13 mouse cellular contexts compared by ENCODE assay signal in the genomic region with DNA sequence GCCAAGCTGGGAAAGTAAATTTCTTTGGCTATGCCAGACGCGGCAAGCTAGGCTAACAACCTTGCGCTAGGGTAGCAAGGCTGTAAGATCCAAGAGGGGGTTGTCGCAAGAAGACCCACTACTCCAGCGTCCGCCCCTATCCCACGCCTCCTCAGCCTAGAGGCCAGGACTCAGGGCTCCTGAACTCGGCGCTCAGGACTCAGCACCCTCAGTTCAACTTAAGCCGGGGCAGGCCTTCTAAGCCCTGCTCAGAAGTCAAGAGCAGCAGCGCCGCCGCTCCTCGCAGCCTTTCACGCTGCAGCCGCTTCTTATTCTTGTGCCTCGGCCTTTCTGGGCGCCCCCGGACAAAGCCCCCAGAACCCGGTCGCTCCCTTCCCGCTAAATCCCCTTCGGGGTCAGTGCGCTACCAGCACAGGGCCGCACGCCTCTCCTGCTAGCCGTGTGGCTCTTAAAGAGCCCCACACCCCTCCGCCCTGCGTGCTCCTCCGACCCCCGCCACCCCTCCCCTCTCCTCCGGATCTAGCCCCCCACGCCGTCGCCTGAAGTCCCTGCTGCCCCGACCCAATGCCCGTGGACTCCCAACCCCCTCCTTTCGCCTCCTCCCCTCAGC. TPM values are rescaled to one million over a fixed set of nuclear protein-coding genes. Genes with fewer than 3 reads are reported as not detected.
A peak's percentile ranks its signal among the peaks of the same experiment; 100 is the strongest.
DNase-seq lines count a peak whose midpoint lies in the region; ATAC-seq and TF ChIP-seq lines count a peak whose summit lies in the region.
"Had no signal": no experiment of that assay in that cellular context is flagged by ENCODE, and none has a peak within 500 bp of the region (broad histone marks: within the 10 kb centered on the region; RNA-seq: fewer than 3 reads in every experiment).

No protein-coding gene starts in this region.

- H3K27me3 ChIP-seq in intestine, embryonic 14.5 days (replicated peaks; ENCODE audit: control insufficient read depth, insufficient read depth, low read length), result peaks cover 100% of the 10 kb centered on the region
- H3K27me3 ChIP-seq in intestine, embryonic 15.5 days (replicated peaks), result peaks cover 99% of the 10 kb centered on the region
- peaks cover 100% of the 10 kb centered on the region for H3K27me3 ChIP-seq in embryonic facial prominence, embryonic 10.5 days (replicated peaks; ENCODE audit: low read depth, poor library complexity, severe bottlenecking)
- peaks cover 100% of the 10 kb centered on the region for H3K27me3 ChIP-seq in hindbrain, embryonic 13.5 days
- peaks cover 94% of the 10 kb centered on the region for H3K27me3 ChIP-seq in midbrain, postnatal 0 days (ENCODE audit: insufficient read depth, low read length)

- H3K4me2 ChIP-seq in intestine, embryonic 14.5 days (ENCODE audit: low read length), result no peak overlapping the region
- no peak overlapping the region for H3K4me2 ChIP-seq in intestine, embryonic 15.5 days (replicated peaks)
- no peak overlapping the region for H3K4me2 ChIP-seq in hindbrain, embryonic 13.5 days
- H3K4me2 ChIP-seq in midbrain, postnatal 0 days (ENCODE audit: low read depth, low read length, poor library complexity, severe bottlenecking), result peak overlapping the region; percentile 28; the same call in 1 of the 2 replicates
- H3K4me2 ChIP-seq: lung, embryonic 14.5 days had no signal

- H3K27ac ChIP-seq in intestine, embryonic 14.5 days (ENCODE audit: low read depth), result no peak overlapping the region
- H3K27ac ChIP-seq in intestine, embryonic 15.5 days, result no peak overlapping the region
- peak overlapping the region; percentile 87 for H3K27ac ChIP-seq in embryonic facial prominence, embryonic 10.5 days (replicated peaks)
- H3K27ac ChIP-seq in hindbrain, embryonic 13.5 days, result no peak overlapping the region
- H3K27ac ChIP-seq in midbrain, postnatal 0 days (ENCODE audit: low read depth, low read length), result peak overlapping the region; percentile 32; the same call in 1 of the 2 replicates

- under 1% methylated on average over 37 of the region's 38 CpGs for WGBS in intestine, embryonic 14.5 days
- WGBS in intestine, embryonic 15.5 days, result 2% methylated on average over 34 of the region's 38 CpGs
- under 1% methylated on average over 38 of the region's 38 CpGs for WGBS in embryonic facial prominence, embryonic 10.5 days
- WGBS in hindbrain, embryonic 13.5 days, result under 1% methylated on average over 38 of the region's 38 CpGs
- under 1% methylated on average over 33 of the region's 38 CpGs for WGBS in midbrain, postnatal 0 days

- H3K9me3 ChIP-seq in intestine, embryonic 14.5 days (ENCODE audit: control insufficient read depth, low read length), result no peaks in the 10 kb centered on the region
- no peaks in the 10 kb centered on the region for H3K9me3 ChIP-seq in intestine, embryonic 15.5 days
- H3K9me3 ChIP-seq in embryonic facial prominence, embryonic 10.5 days, result no peaks in the 10 kb centered on the region
- H3K9me3 ChIP-seq in hindbrain, embryonic 13.5 days, result no peaks in the 10 kb centered on the region
- H3K9me3 ChIP-seq in midbrain, postnatal 0 days (ENCODE audit: low read length), result no peaks in the 10 kb centered on the region

- TF ChIP-seq CTCF in midbrain, postnatal 0 days (IDR thresholded peaks at IDR 0.05), result no peak

- H3K4me3 ChIP-seq in intestine, embryonic 14.5 days (ENCODE audit: low read depth, low read length), result no peak overlapping the region
- H3K4me3 ChIP-seq in intestine, embryonic 15.5 days (replicated peaks), result no peak overlapping the region
- peak overlapping the region; percentile 61 for H3K4me3 ChIP-seq in embryonic facial prominence, embryonic 10.5 days
- H3K4me3 ChIP-seq in hindbrain, embryonic 13.5 days, result peak overlapping the region; percentile 12; the same call in 1 of the 2 replicates
- peak overlapping the region; percentile 25 for H3K4me3 ChIP-seq in midbrain, postnatal 0 days (ENCODE audit: low read depth, low read length)
- H3K4me3 ChIP-seq: myocyte had no signal

- intact Hi-C loops in gastrocnemius, postnatal 14 days (cut with DNase I; ENCODE audit: low total_unique reads), result no loop called here

- peak; percentile 58 for DNase-seq in intestine, embryonic 14.5 days (ENCODE audit: low spot score)
- peak; percentile 67 for DNase-seq in embryonic facial prominence, embryonic 10.5 days (ENCODE audit: low spot score)
- no peak for DNase-seq in midbrain, postnatal 0 days (ENCODE audit: low spot score)
- no peak for DNase-seq in adrenal gland, adult (ENCODE audit: inconsistent age in 2 of 2, low spot score in 1 of 2)
- no peak for DNase-seq in right cerebral cortex, postnatal 10 days (ENCODE audit: low spot score in 2 of 2)
- no peak for DNase-seq in gastrocnemius, postnatal 14 days
- DNase-seq: gastrocnemius, postnatal 25 days; lung, embryonic 14.5 days; right cerebral cortex, postnatal 14 days had no signal

- H3K4me1 ChIP-seq in intestine, embryonic 14.5 days (replicated peaks; ENCODE audit: control insufficient read depth, insufficient read depth, low read length), result peaks cover 7% of the 10 kb centered on the region; the same call in 1 of the 2 replicates
- peaks cover 6% of the 10 kb centered on the region; the same call in 1 of the 2 replicates for H3K4me1 ChIP-seq in intestine, embryonic 15.5 days (replicated peaks)
- H3K4me1 ChIP-seq in embryonic facial prominence, embryonic 10.5 days, result peaks cover 51% of the 10 kb centered on the region
- H3K4me1 ChIP-seq in hindbrain, embryonic 13.5 days (replicated peaks), result no peaks in the 10 kb centered on the region
- no peaks in the 10 kb centered on the region for H3K4me1 ChIP-seq in midbrain, postnatal 0 days (ENCODE audit: insufficient read depth, low read length)

- no peak overlapping the region for H3K9ac ChIP-seq in intestine, embryonic 14.5 days (ENCODE audit: low read length)
- H3K9ac ChIP-seq in intestine, embryonic 15.5 days, result no peak overlapping the region
- no peak overlapping the region for H3K9ac ChIP-seq in hindbrain, embryonic 13.5 days
- H3K9ac ChIP-seq in midbrain, postnatal 0 days (replicated peaks; ENCODE audit: low read length, poor library complexity, severe bottlenecking), result no peak overlapping the region
- H3K9ac ChIP-seq: lung, embryonic 14.5 days had no signal

- H3K36me3 ChIP-seq in intestine, embryonic 14.5 days (ENCODE audit: control insufficient read depth, insufficient read depth, low read length), result no peaks in the 10 kb centered on the region
- H3K36me3 ChIP-seq in intestine, embryonic 15.5 days, result no peaks in the 10 kb centered on the region
- H3K36me3 ChIP-seq in embryonic facial prominence, embryonic 10.5 days (replicated peaks), result no peaks in the 10 kb centered on the region
- no peaks in the 10 kb centered on the region for H3K36me3 ChIP-seq in hindbrain, embryonic 13.5 days
- H3K36me3 ChIP-seq in midbrain, postnatal 0 days (ENCODE audit: insufficient read depth, low read length), result no peaks in the 10 kb centered on the region

- no peak for ATAC-seq in intestine, embryonic 14.5 days (replicated peaks; ENCODE audit: low FRiP score, low TSS enrichment, low read depth)
- ATAC-seq in intestine, embryonic 15.5 days, result no peak
- ATAC-seq in hindbrain, embryonic 13.5 days (ENCODE audit: low FRiP score), result no peak
- ATAC-seq in midbrain, postnatal 0 days (ENCODE audit: low FRiP score), result no peak

RNA-seq across cellular contexts. Expression of a gene that starts 1.4 kb away (rescaled TPM):
- not detected in 2 replicates for polyA plus RNA-seq in intestine, embryonic 14.5 days (2014; fragmentation: Nextera tagmentation; extraction: Ambion mirVana)
- polyA plus RNA-seq in intestine, embryonic 15.5 days (2015; fragmentation: Nextera tagmentation; extraction: Ambion mirVana), result not detected in 2 replicates
- 8.8 and 13.1 TPM in 2 replicates for polyA plus RNA-seq in embryonic facial prominence, embryonic 10.5 days (2016; fragmentation: Nextera tagmentation; extraction: Ambion mirVana)
- polyA plus RNA-seq in hindbrain, embryonic 13.5 days (2015; fragmentation: Nextera tagmentation; extraction: Ambion mirVana), result 0.85 and 0.97 TPM in 2 replicates
- total RNA-seq in midbrain, postnatal 0 days (2014; rRNA removed), result 11.2 and 12.8 TPM in 2 replicates
- 23.3 and 28.0 TPM in 2 replicates for polyA plus RNA-seq in midbrain, postnatal 0 days (2015; fragmentation: Nextera tagmentation; extraction: Ambion mirVana)
- not detected for total RNA-seq in gastrocnemius, postnatal 14 days (2021)
- total RNA-seq: gastrocnemius, postnatal 25 days had no signal
- polyA plus RNA-seq: kidney, embryonic 16.5 days; lung, embryonic 14.5 days; myocyte had no signal

Comparison
In these comparisons a context has a peak if more than half of its experiments do, and no peak if none do; other contexts are left out.
1. DNase-seq: peak in intestine, embryonic 14.5 days (single experiment) and embryonic facial prominence, embryonic 10.5 days (single experiment); none in midbrain, postnatal 0 days (single experiment), adrenal gland, adult (0 of 2), right cerebral cortex, postnatal 10 days (0 of 2) and gastrocnemius, postnatal 14 days (single experiment).
2. H3K27ac ChIP-seq: peak in embryonic facial prominence, embryonic 10.5 days (single experiment) and midbrain, postnatal 0 days (single experiment); none in intestine, embryonic 14.5 days (single experiment), intestine, embryonic 15.5 days (single experiment) and hindbrain, embryonic 13.5 days (single experiment).
3. H3K4me3 ChIP-seq: peak in embryonic facial prominence, embryonic 10.5 days (single experiment), hindbrain, embryonic 13.5 days (single experiment) and midbrain, postnatal 0 days (single experiment); none in intestine, embryonic 14.5 days (single experiment) and intestine, embryonic 15.5 days (single experiment).